Mouse (Mus musculus) bone marrow macrophage, adult 2 months (primary cell): ENCODE data around the gene Arhgap35. TPM values are rescaled to one million over a fixed set of nuclear protein-coding genes. Genes with fewer than 3 reads are reported as not detected.
"Not testable (repeated sequence)": the region's sequence is repeated elsewhere in the genome, so short reads cannot be mapped to it uniquely, and the experiment has no call there.

Source experiments
- H3K27ac ChIP-seq: 2 replicates; pipeline ENCODE4 v1.5.1; 2012; ENCODE audit warnings: low read depth, low read length; ENCODE audit not compliant: insufficient read depth
- H3K4me1 ChIP-seq: 2 replicates; pipeline ENCODE4 v1.6.1; 2012; ENCODE audit warnings: low read length; ENCODE audit not compliant: control insufficient read depth, insufficient read depth
- H3K4me3 ChIP-seq: 2 replicates; pipeline ENCODE4 v1.5.1; 2012; ENCODE audit warnings: mild to moderate bottlenecking, low read length, moderate library complexity; ENCODE audit not compliant: insufficient read depth
- CTCF ChIP-seq: IDR thresholded peaks from 2 replicates; pipeline ENCODE4 v1.5.1; 2012; ENCODE audit warnings: low read depth, mild to moderate bottlenecking, low read length, moderate library complexity
- POLR2A ChIP-seq: IDR thresholded peaks from 2 replicates; pipeline ENCODE4 v1.6.1; 2012; ENCODE audit warnings: mild to moderate bottlenecking, low read depth, low read length, borderline replicate concordance
- polyA plus RNA-seq: library from polyadenylated mRNA; stranded (reverse); fragments of >200 nt; gene quantifications from 2 replicates; pipeline ENCODE4 v1.2.4, GENCODE M21; 2012; ENCODE audit not compliant: missing spikeins, insufficient read depth, insufficient read length

Arhgap35 gene
- polyA plus RNA-seq: 4.8 and 5.4 TPM in 2 replicates

- Histone ChIP-seq H3K4me1 (peaks cover 17% of the 10 kb centered on the region), H3K4me3 (peak within 1 kb of the TSS; percentile 99)
Measured at GRCm38 (mm10) chr7:16614888-16615715, at the start of gene Arhgap35. Arhgap35 (minus strand) TSS chr7:16614993.

DNA sequence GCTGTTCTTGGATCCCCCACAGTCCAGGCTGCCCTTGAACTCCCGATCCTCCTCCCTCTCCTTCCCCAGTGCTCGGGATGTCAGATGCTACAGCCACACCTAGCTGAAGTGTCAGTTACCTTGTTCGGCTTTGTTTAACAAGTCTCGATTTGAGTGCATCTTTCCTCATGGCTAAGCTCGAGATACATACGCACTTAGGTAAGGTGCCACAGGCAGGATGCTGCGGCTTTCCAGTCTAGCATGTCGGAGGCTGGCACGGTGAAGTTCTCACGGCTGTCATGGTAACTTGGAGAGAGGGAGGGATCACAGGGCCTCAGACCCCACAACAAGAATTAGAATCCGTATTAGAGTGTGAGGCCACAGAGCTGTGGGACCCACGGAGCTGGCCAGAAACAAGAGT is 29.5 kb upstream of the Arhgap35 start:
- no peak overlapping the region for H3K27ac ChIP-seq
- no peak overlapping the region for H3K4me3 ChIP-seq
- TF ChIP-seq POLR2A (no peak), CTCF (no peak)
- H3K4me1 ChIP-seq: no peaks in the 10 kb centered on the region

More at GRCm38 (mm10) chr7:16614888-16615715, at the start of gene Arhgap35:
- no peak for TF ChIP-seq POLR2A
- TF ChIP-seq CTCF: no peak
- peak within 1 kb of the TSS; percentile 99 for H3K27ac ChIP-seq

GRCm38 (mm10) chr7:16643106-16643505 is 28.3 kb upstream of the Arhgap35 start:
- H3K27ac ChIP-seq, H3K4me1 ChIP-seq, H3K4me3 ChIP-seq: not testable (repeated sequence)

DNA sequence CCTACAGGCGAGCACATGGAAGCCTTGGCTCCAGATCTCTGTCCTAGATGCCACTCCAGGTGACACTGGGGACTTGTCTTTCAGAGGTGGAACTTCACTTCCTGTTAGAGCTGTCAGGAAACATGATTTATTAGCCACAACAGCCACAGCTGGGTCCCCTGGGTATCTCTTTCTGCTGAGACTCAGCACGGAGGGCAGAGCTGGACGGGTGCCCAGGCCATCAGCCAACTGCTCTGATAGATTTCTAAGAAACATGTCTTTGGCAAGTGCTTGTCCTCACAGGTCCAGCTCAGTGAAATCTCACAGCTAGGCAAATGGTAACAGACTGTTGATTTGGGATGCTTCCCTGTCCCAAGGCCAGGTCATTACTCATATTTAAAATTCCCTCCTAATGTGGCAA is 24.2 kb upstream of the Arhgap35 start:
- no peak overlapping the region for H3K4me3 ChIP-seq
- H3K27ac ChIP-seq: no peak overlapping the region
- H3K4me1 ChIP-seq: no peaks in the 10 kb centered on the region
- TF ChIP-seq POLR2A: no peak
- TF ChIP-seq CTCF: no peak

- H3K4me1 ChIP-seq: no peaks in the 10 kb centered on the region
- no peak overlapping the region for H3K4me3 ChIP-seq
- TF ChIP-seq CTCF: no peak
- no peak for TF ChIP-seq POLR2A
- no peak overlapping the region for H3K27ac ChIP-seq
Measured at GRCm38 (mm10) chr7:16635116-16635515, 20.3 kb upstream of the Arhgap35 start.

DNA sequence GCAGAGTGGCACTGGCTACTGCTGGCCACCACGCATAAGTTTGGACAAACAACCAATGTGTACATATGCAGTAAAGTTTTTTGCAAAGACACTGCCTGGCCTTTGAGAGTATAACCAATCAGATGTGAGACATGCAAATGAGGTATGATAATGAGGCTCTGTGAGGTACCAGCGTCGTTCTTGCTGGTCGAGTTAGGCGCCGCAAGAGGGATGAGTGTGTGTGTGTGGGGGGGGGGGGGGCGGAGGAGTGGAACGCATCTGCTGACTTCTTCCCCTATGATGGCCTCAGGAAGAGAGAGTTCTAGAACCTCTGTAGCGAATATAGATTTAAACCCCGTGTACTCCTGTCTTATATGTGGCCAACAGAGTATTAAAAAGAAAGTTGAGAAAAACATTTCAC is 19.1 kb upstream of the Arhgap35 start:
- not testable (repeated sequence) for H3K4me1 ChIP-seq, H3K4me3 ChIP-seq, H3K27ac ChIP-seq

- TF ChIP-seq CTCF (no peak), POLR2A (no peak)
Measured at GRCm38 (mm10) chr7:16631932-16632331, 17.1 kb upstream of the Arhgap35 start.

GRCm38 (mm10) chr7:16631025-16631424 is 16.2 kb upstream of the Arhgap35 start:
- Histone ChIP-seq H3K4me1 (no peaks in the 10 kb centered on the region), H3K27ac (no peak overlapping the region), H3K4me3 (no peak overlapping the region)
- TF ChIP-seq CTCF (no peak), POLR2A (no peak)

More at GRCm38 (mm10) chr7:16631932-16632331, 17.1 kb upstream of the Arhgap35 start:
- H3K4me3 ChIP-seq: no peak overlapping the region
- H3K4me1 ChIP-seq: no peaks in the 10 kb centered on the region
- no peak overlapping the region for H3K27ac ChIP-seq

DNA sequence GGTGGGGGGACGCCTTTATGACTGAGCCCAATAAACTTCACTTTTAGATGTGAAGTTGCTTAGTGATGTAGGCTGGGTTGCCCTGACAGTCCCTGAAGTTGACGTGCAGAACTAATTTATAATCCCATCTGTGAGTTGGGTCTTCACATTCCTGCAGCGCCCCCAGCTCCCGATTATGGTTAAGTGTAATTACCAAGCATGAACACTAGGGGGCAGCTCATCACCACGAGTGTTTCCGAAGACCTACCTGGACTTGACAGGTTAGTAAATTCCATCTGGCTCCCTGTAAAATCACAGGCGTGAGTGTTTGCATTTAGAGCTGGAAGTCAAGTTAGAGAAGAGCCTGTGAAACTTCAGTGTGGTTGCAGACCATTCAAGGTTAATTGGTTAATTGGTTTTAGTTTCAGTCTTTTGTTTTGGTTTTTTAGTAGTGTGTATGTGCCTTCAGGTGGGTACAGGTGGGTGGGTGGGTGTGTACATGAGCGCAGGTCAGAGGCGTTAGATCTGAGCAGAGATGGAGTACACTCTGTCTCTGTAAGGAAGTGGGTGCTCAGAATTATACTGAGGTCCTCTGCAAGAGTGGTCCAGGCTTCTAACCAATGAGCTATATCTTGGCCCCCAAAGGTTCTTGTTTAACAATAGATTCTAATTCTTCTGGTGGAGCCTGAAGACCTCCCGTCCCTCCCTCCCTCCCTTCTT is 15.0 kb upstream of the Arhgap35 start:
- Histone ChIP-seq H3K4me1 (no peaks in the 10 kb centered on the region), H3K4me3 (0 out of 2 replicates have a peak overlapping the region, but pooled peaks have one; percentile 20), H3K27ac (no peak overlapping the region)
- no peak for TF ChIP-seq POLR2A
- peak; percentile 85 for TF ChIP-seq CTCF

DNA sequence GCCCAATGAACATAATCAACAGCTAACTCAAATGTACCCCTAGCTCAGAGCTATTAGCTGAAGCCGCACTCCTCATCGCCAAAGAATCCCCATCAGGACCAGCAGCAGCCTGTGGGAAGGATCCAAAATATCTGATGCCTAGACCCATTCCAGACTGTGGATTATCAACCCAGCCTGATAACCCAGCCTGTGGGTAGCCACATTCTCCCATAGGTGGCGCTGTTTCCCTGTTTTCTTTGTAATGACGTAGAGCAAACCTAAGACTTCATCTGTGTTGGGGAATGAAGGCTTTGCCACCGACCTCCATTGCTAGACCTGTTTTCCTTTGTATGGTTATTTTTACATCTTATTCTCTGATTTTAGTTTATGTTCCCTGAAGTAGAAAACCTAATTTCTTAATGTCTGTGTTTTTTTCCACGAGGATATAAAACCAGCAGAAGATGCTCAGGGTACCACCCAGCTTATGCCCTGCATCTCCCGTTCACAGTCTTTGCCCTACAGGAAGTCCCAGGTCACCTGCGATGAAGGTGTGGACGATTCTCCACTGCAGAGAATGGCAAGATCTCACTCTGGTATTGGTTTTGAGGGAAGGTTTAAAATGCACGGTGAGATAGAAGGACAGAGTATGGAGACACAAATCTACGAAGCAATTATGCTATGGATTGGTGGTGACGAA is 13.4 kb upstream of the Arhgap35 start:
- Histone ChIP-seq H3K4me1 (no peaks in the 10 kb centered on the region), H3K27ac (no peak overlapping the region), H3K4me3 (no peak overlapping the region)
- TF ChIP-seq POLR2A (no peak), CTCF (peak; percentile 37; the same call in 1 of the 2 replicates)
